Comparison of ENCODE assay signal across 8 mouse cellular contexts in genomic region chr11:20331690-20332537, GRCm38 (mm10). TPM values are rescaled to one million over a fixed set of nuclear protein-coding genes. Genes with fewer than 3 reads are reported as not detected.
DNase-seq lines count a peak whose midpoint lies in the region; ATAC-seq and TF ChIP-seq lines count a peak whose summit lies in the region.

No protein-coding gene starts in this region.

- ATAC-seq in heart, embryonic 16.5 days (replicated peaks; ENCODE audit: extremely low read depth, insufficient read depth, low FRiP score), result no peak
- ATAC-seq in lung, embryonic 14.5 days (ENCODE audit: insufficient read depth), result peak; percentile 0; the same call in 1 of the 2 replicates
- ATAC-seq in monocyte, adult 5-6 weeks (replicated peaks; ENCODE audit: insufficient number of reproducible peaks, low FRiP score, low TSS enrichment, poor library complexity, severe bottlenecking), result no peak

- no peak for TF ChIP-seq CTCF in bone marrow, adult 2 months (IDR thresholded peaks at IDR 0.05; ENCODE audit: control insufficient read depth, insufficient read depth, low read length)
- TF ChIP-seq CTCF in lung, embryonic 14.5 days (IDR thresholded peaks at IDR 0.05; ENCODE audit: low read depth), result no peak

- peak overlapping the region; percentile 89 for H3K9ac ChIP-seq in heart, embryonic 16.5 days (ENCODE audit: low read length)
- H3K9ac ChIP-seq in lung, embryonic 14.5 days, result peak overlapping the region; percentile 78

- 6% methylated on average over 61 of the region's 61 CpGs for WGBS in bone marrow, adult 2 months
- 2% methylated on average over 61 of the region's 61 CpGs for WGBS in forebrain, embryonic 10.5 days
- WGBS in heart, embryonic 16.5 days, result 2% methylated on average over 61 of the region's 61 CpGs
- 1% methylated on average over 61 of the region's 61 CpGs for WGBS in lung, embryonic 14.5 days

- H3K27ac ChIP-seq in bone marrow, adult 2 months (ENCODE audit: control insufficient read depth, insufficient read depth, low read depth, low read length, poor library complexity), result peak overlapping the region; percentile 55; the same call in 1 of the 2 replicates
- H3K27ac ChIP-seq in forebrain, embryonic 10.5 days, result peak overlapping the region; percentile 90
- peak overlapping the region; percentile 95 for H3K27ac ChIP-seq in heart, embryonic 16.5 days (ENCODE audit: low read length)
- H3K27ac ChIP-seq in lung, embryonic 14.5 days (ENCODE audit: low read depth), result peak overlapping the region; percentile 91

- peak overlapping the region; percentile 99 for H3K4me2 ChIP-seq in heart, embryonic 16.5 days (ENCODE audit: low read depth, low read length)
- peak overlapping the region; percentile 96 for H3K4me2 ChIP-seq in lung, embryonic 14.5 days

- no peaks in the 10 kb centered on the region; the same call in 1 of the 2 replicates for H3K4me1 ChIP-seq in bone marrow, adult 2 months (ENCODE audit: control insufficient read depth, insufficient read depth, low read length)
- H3K4me1 ChIP-seq in forebrain, embryonic 10.5 days, result peaks cover 50% of the 10 kb centered on the region
- H3K4me1 ChIP-seq in heart, embryonic 16.5 days (ENCODE audit: control insufficient read depth, insufficient read depth, low read length), result peaks cover 9% of the 10 kb centered on the region
- peaks cover 5% of the 10 kb centered on the region; the same call in 1 of the 2 replicates for H3K4me1 ChIP-seq in lung, embryonic 14.5 days (ENCODE audit: insufficient read depth)

- H3K4me3 ChIP-seq in bone marrow, adult 2 months (replicated peaks; ENCODE audit: control insufficient read depth, low read depth, low read length), result peak overlapping the region; percentile 56
- H3K4me3 ChIP-seq in forebrain, embryonic 10.5 days, result peak overlapping the region; percentile 81
- peak overlapping the region; percentile 77 for H3K4me3 ChIP-seq in heart, embryonic 16.5 days (ENCODE audit: low read length)
- peak overlapping the region; percentile 61 for H3K4me3 ChIP-seq in lung, embryonic 14.5 days (ENCODE audit: low read depth, low read length)

- no peaks in the 10 kb centered on the region for H3K9me3 ChIP-seq in forebrain, embryonic 10.5 days
- H3K9me3 ChIP-seq in heart, embryonic 16.5 days (replicated peaks; ENCODE audit: control insufficient read depth, low read length), result no peaks in the 10 kb centered on the region
- H3K9me3 ChIP-seq in lung, embryonic 14.5 days (ENCODE audit: low read depth, low read length), result no peaks in the 10 kb centered on the region

- H3K27me3 ChIP-seq in forebrain, embryonic 10.5 days (ENCODE audit: poor library complexity, severe bottlenecking), result no peaks in the 10 kb centered on the region
- H3K27me3 ChIP-seq in heart, embryonic 16.5 days (ENCODE audit: control insufficient read depth, insufficient read depth, low read length), result peaks cover 4% of the 10 kb centered on the region; the same call in 1 of the 2 replicates
- no peaks in the 10 kb centered on the region for H3K27me3 ChIP-seq in lung, embryonic 14.5 days (ENCODE audit: insufficient read depth, low read length)

- H3K36me3 ChIP-seq in forebrain, embryonic 10.5 days (replicated peaks), result 0 out of 2 replicates have a peak, but pooled peaks cover 11% of the 10 kb centered on the region
- H3K36me3 ChIP-seq in heart, embryonic 16.5 days (ENCODE audit: control insufficient read depth, insufficient read depth), result no peaks in the 10 kb centered on the region
- H3K36me3 ChIP-seq in lung, embryonic 14.5 days (ENCODE audit: insufficient read depth), result no peaks in the 10 kb centered on the region

- TF ChIP-seq POLR2A in bone marrow, adult 2 months (IDR thresholded peaks at IDR 0.05; ENCODE audit: borderline replicate concordance, control insufficient read depth, low read depth, low read length), result no peak

- peak; percentile 74 for DNase-seq in MN1 (ENCODE audit: low spot score)
- peak; percentile 48 for DNase-seq in forebrain, embryonic 10.5 days (ENCODE audit: extremely low spot score, low spot score)
- peak; percentile 28 to 46 for DNase-seq in layer of hippocampus, adult 8-10 months (ENCODE audit: low spot score in 2 of 2)
- peak; percentile 57 for DNase-seq in lung, embryonic 14.5 days
- DNase-seq in ovary, postnatal 14 days (ENCODE audit: low spot score), result peak; percentile 11

RNA-seq across cellular contexts. Expression of gene Slc1a4, which starts 0.6 kb away (rescaled TPM):
- 0.92 and 1.9 TPM in 2 replicates for polyA plus RNA-seq in bone marrow, adult 2 months (2011; ENCODE audit: insufficient read depth, insufficient read length, low replicate concordance, missing spikeins)
- 19.5 TPM in 2 replicates for polyA plus RNA-seq in forebrain, embryonic 10.5 days (2016; fragmentation: Nextera tagmentation; extraction: Ambion mirVana)
- 7.5 and 8.3 TPM in 2 replicates for polyA plus RNA-seq in heart, embryonic 16.5 days (2015; fragmentation: Nextera tagmentation; extraction: Ambion mirVana)
- total RNA-seq in layer of hippocampus, adult 8-10 months (2022), result 10 to 100 TPM; 40.0 to 54.8 (median 43.8) TPM
- polyA plus RNA-seq in lung, embryonic 14.5 days (2014; fragmentation: Nextera tagmentation; extraction: Ambion mirVana), result 23.9 and 24.6 TPM in 2 replicates
- 0.58 to 0.76 TPM in 2 of 3 replicates, not detected in the other for total RNA-seq in monocyte, adult 5-6 weeks (2017)

Comparison
In these comparisons a context has a peak if more than half of its experiments do, and no peak if none do; other contexts are left out.
1. DNase-seq: peak in every context shown above with its lines; median percentile 74 in MN1; 57 in lung, embryonic 14.5 days; 48 in forebrain, embryonic 10.5 days; 37 in layer of hippocampus, adult 8-10 months; 11 in ovary, postnatal 14 days.